Mouse (Mus musculus) stomach, postnatal 0 days (tissue): ENCODE measurements around the gene Rbm38. TPM values are rescaled to one million over a fixed set of nuclear protein-coding genes. Genes with fewer than 3 reads are reported as not detected.

Experiments used
- ATAC-seq: fragments of 200-750 bp; cut with Nextera tagmentation; 2 replicates; pipeline ENCODE4 v1.8.0; 2017; ENCODE audit not compliant: low FRiP score, low TSS enrichment
- DNase-seq: peaks from one replicate; pipeline ENCODE4 v3.0.0-alpha.2; 2016; ENCODE audit warnings: low spot score
- H3K27ac ChIP-seq: fragments of 300-500 bp; sonication (generic); replicated peaks from 2 replicates; pipeline ENCODE4 v1.5.1; 2014; ENCODE audit warnings: mild to moderate bottlenecking, control low read depth
- H3K27me3 ChIP-seq: fragments of 300-500 bp; sonication (generic); 2 replicates; pipeline ENCODE4 v1.6.1; 2014; ENCODE audit warnings: low read length; ENCODE audit not compliant: control insufficient read depth, insufficient read depth
- H3K36me3 ChIP-seq: fragments of 300-500 bp; sonication (generic); 2 replicates; pipeline ENCODE4 v1.6.1; 2014; ENCODE audit warnings: low read length, mixed read lengths; ENCODE audit not compliant: control insufficient read depth, insufficient read depth
- H3K4me1 ChIP-seq: fragments of 300-500 bp; sonication (generic); replicated peaks from 2 replicates; pipeline ENCODE4 v1.6.1; 2014; ENCODE audit warnings: antibody characterized with exemption; ENCODE audit not compliant: control insufficient read depth, insufficient read depth
- H3K4me2 ChIP-seq: fragments of 300-500 bp; sonication (generic); replicated peaks from 2 replicates; pipeline ENCODE4 v1.6.1; 2014; ENCODE audit warnings: low read depth, mild to moderate bottlenecking, control low read depth, moderate library complexity
- H3K4me3 ChIP-seq: fragments of 300-500 bp; sonication (generic); 2 replicates; pipeline ENCODE4 v1.5.1; 2014; ENCODE audit warnings: low read depth, low read length, control low read depth
- H3K9ac ChIP-seq: fragments of 300-500 bp; sonication (generic); 2 replicates; pipeline ENCODE4 v1.6.1; 2014; ENCODE audit warnings: mild to moderate bottlenecking, low read length, control low read depth, mixed read lengths
- H3K9me3 ChIP-seq: fragments of 300-500 bp; sonication (generic); 2 replicates; pipeline ENCODE4 v1.6.1; 2016; ENCODE audit warnings: low read length; ENCODE audit not compliant: control insufficient read depth
- CTCF ChIP-seq: IDR thresholded peaks from 2 replicates; pipeline ENCODE4 v1.5.1; 2016; ENCODE audit warnings: antibody characterized with exemption, low read depth, mild to moderate bottlenecking, moderate library complexity
- EP300 ChIP-seq: optimal IDR thresholded peaks from 2 replicates; pipeline ENCODE3; 2016; ENCODE audit warnings: antibody characterized with exemption
- WGBS: fragments of 180-500 bp; shearing (Covaris S2); extraction: QIAGEN DNeasy Blood & Tissue Kit; methylation state at CpG from one replicate; pipeline ENCODE4 v1.1.7; 2014; 5-methylcytosine and 5-hydroxymethylcytosine counted together
- polyA plus RNA-seq: library from polyadenylated mRNA; unstranded; fragments of >200 nt; fragmentation: Nextera tagmentation; extraction: Ambion mirVana; gene quantifications from 2 replicates; pipeline ENCODE4 v1.2.1, GENCODE M21; 2015

Rbm38 gene
- polyA plus RNA-seq, 1 experiment from 2014 or later: 24.9 TPM

DNA sequence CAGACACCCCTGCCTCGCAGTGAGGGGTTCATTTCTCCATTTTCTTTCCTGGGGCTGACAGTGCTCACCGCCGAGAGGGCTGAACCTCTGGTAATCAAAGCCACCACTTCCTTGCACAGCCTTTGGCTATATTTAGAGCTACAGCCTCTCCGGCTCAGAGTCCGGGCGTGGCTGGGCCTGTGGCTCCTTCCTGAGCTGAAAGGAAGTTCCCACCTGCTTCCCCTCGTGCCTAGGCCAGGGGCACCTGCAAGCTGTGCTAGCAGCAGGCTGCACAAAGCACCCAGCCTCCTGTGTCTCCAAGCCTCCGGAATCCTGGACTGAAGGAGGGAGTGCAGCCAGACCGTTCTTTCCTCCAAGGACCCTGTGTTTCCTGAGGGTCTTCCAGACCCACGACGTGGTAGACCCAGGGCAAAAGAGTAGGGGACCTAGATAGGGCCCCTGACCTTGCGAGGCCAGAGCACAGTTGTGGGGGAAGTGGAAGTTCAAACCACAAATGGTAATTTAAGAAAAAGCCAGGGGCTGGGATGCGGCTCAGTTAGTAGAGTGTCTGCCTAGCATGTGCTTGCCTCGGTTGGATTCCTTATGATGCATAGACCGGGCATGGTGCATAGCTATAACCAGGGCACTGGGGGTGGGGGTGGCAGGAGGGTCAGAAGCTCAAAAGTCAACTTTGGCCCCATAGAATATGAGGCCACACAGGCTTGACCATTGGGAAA, 26.4 kb downstream of the Rbm38 start:
- TF ChIP-seq CTCF: no peak
- no peak for TF ChIP-seq EP300
- WGBS: 59% methylated on average over 15 of the region's 15 CpGs
- Histone ChIP-seq H3K36me3 (no peaks in the 10 kb centered on the region), H3K27me3 (no peaks in the 10 kb centered on the region), H3K27ac (no peak overlapping the region), H3K9me3 (no peaks in the 10 kb centered on the region), H3K4me3 (no peak overlapping the region), H3K4me1 (no peaks in the 10 kb centered on the region; the same call in 1 of the 2 replicates), H3K4me2 (no peak overlapping the region), H3K9ac (no peak overlapping the region)
- ATAC-seq: no peak
- no peak for DNase-seq

DNA sequence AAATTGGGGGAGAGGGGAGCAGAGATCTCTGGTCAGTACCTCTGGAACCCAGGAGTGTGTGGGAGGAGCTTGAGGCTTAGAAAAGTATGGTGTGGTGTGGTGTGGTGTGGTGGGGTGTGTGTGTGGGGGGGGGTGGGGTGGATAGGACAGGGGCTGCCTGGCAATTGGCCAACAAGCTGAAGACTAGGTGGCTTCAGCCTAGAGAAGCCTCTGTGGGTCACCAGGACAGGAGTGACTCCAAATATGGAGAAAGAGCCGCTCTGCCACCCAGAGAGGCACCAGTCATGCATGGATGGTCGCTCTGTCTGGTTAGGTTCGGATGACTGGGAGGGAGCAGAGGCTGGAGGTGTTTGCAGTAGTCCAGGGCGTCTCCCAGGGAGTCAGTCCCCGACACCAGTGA, 27.2 kb downstream of the Rbm38 start:
- no peaks in the 10 kb centered on the region for H3K27me3 ChIP-seq
- no peak overlapping the region for H3K27ac ChIP-seq
- DNase-seq: no peak
- TF ChIP-seq EP300: no peak
- TF ChIP-seq CTCF: no peak
- WGBS: 75% methylated on average over 5 of the region's 5 CpGs
- H3K4me2 ChIP-seq: no peak overlapping the region
- H3K9me3 ChIP-seq: no peaks in the 10 kb centered on the region
- no peaks in the 10 kb centered on the region; the same call in 1 of the 2 replicates for H3K4me1 ChIP-seq
- ATAC-seq: no peak
- no peak overlapping the region for H3K9ac ChIP-seq
- no peak overlapping the region for H3K4me3 ChIP-seq
- H3K36me3 ChIP-seq: no peaks in the 10 kb centered on the region

DNA sequence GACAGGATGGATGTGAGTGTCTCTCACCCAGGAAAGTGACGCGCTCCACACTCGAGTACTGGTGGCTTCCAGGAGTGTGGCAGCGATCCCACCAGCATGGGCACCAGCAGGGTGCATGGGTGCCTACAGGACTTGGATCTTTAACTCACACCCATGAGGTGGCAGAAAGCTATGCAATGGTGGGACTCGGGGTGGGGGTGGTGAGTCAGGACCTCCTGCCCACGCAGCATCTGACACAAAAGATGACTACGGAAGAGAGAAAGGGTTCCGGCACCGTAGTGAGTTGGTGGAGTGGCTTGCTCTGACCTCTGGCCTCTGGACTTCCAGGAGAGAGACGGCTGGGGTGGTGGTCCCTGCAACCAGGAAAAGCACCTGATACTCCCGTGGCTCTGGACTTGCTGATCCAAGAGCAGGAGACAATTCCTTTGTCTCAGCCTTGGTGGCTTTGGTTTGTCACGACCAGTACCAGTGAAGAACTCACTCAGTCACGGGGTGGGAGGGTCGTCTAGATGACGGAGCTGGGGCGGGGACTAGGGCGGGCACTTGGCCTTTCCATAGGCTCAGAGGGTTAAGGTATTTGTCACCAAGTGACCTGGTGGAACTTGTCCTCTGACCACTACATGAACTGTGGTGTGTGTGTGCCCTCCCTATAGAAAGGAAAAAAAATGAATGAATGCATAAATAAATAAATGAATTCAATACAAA, 27.9 kb downstream of the Rbm38 start:
- ATAC-seq: no peak
- no peaks in the 10 kb centered on the region for H3K27me3 ChIP-seq
- H3K9ac ChIP-seq: no peak overlapping the region
- H3K4me2 ChIP-seq: no peak overlapping the region
- no peak for DNase-seq
- no peaks in the 10 kb centered on the region for H3K9me3 ChIP-seq
- no peak overlapping the region for H3K27ac ChIP-seq
- WGBS: 56% methylated on average over 17 of the region's 17 CpGs
- TF ChIP-seq EP300 (no peak), CTCF (no peak)
- no peak overlapping the region for H3K4me3 ChIP-seq
- H3K36me3 ChIP-seq: no peaks in the 10 kb centered on the region
- H3K4me1 ChIP-seq: no peaks in the 10 kb centered on the region; the same call in 1 of the 2 replicates

DNA sequence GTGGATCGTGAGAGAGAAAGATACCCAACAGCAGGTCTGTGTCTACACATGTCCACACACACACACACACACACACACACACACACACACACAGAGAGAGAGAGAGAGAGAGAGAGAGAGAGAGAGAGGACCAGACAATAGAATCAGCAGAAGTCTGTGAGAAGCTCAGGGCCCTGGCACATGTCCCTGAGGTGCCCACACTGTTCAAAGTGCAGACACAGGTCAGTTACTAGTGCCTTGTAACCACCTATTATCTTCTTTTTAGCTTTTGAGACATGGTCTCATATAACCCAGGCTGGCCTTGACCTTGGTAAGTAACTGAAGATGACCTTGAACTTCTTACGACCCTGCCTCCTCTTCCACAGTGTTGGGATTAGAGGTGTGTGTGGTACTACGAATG, 28.9 kb downstream of the Rbm38 start:
- Histone ChIP-seq H3K4me3 (no peak overlapping the region), H3K9ac (no peak overlapping the region), H3K4me2 (no peak overlapping the region), H3K36me3 (no peaks in the 10 kb centered on the region), H3K9me3 (no peaks in the 10 kb centered on the region), H3K27me3 (no peaks in the 10 kb centered on the region), H3K4me1 (no peaks in the 10 kb centered on the region; the same call in 1 of the 2 replicates), H3K27ac (no peak overlapping the region)
- ATAC-seq: no peak
- DNase-seq: no peak
- no peak for TF ChIP-seq EP300
- 75% methylated on average over 3 of the region's 3 CpGs for WGBS

DNA sequence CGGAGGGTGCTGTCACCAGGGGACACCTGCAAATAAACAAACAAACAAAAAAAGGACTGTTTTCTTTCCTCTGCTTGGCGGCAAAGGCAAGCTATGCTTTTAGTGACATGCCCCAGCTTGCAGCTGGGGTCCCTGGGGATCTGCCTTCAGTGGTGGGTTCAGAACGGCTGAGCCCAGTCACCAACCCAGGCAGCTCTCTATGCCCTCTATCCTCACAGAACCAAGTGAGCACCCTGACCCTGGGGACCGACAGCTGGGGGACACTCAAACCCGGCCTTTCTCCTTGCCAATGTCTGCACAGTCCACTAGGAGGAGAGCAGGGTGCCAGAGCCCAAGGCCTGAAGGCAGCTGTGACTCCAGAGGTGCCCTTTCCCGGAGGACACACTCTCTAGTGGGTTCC, 29.5 kb downstream of the Rbm38 start:
- 62% methylated on average over 6 of the region's 6 CpGs for WGBS
- no peak for TF ChIP-seq CTCF
- no peak for TF ChIP-seq EP300
- H3K36me3 ChIP-seq: no peaks in the 10 kb centered on the region
- no peaks in the 10 kb centered on the region; the same call in 1 of the 2 replicates for H3K4me1 ChIP-seq
- no peaks in the 10 kb centered on the region for H3K9me3 ChIP-seq
- H3K27me3 ChIP-seq: no peaks in the 10 kb centered on the region
- ATAC-seq: no peak
- no peak overlapping the region for H3K9ac ChIP-seq
- no peak overlapping the region for H3K27ac ChIP-seq
- DNase-seq: no peak
- no peak overlapping the region for H3K4me2 ChIP-seq
- H3K4me3 ChIP-seq: no peak overlapping the region
